Mouse (Mus musculus): ENCODE data around the gene Cabp2. TPM values are rescaled to one million over a fixed set of nuclear protein-coding genes. Genes with fewer than 3 reads are reported as not detected.

The Cabp2 gene
- polyA plus RNA-seq, 1 experiment, result not detected

GRCm38 (mm10) chr19:4087090-4087489 is 5.7 kb downstream of the Cabp2 start:
- H3K79me2 ChIP-seq (ENCODE audit: control insufficient read depth, insufficient read depth), result no peaks in the 10 kb centered on the region
- H3ac ChIP-seq (ENCODE audit: control insufficient read depth, insufficient read length, low read depth), result no peak overlapping the region
- no peaks in the 10 kb centered on the region for H3K36me3 ChIP-seq (ENCODE audit: control insufficient read depth, insufficient read depth)
- no peak overlapping the region for H3K4me3 ChIP-seq (ENCODE audit: insufficient read depth, poor library complexity, severe bottlenecking)
- H3K79me3 ChIP-seq (ENCODE audit: low read depth), result no peaks in the 10 kb centered on the region
- TF ChIP-seq CEBPB (IDR thresholded peaks at IDR 0.05; ENCODE audit: low read depth) (peak; percentile 89), MYOD1 (IDR thresholded peaks at IDR 0.05; ENCODE audit: control insufficient read depth, insufficient read length, low read depth) (no peak), USF1 (IDR thresholded peaks at IDR 0.05; ENCODE audit: low read depth) (no peak), FOSL1 (IDR thresholded peaks at IDR 0.05; ENCODE audit: insufficient read depth, low read length, poor library complexity, severe bottlenecking) (no peak), MYOG (IDR thresholded peaks at IDR 0.05; ENCODE audit: control insufficient read depth, extremely low read depth, insufficient read length) (no peak), CTCF (IDR thresholded peaks at IDR 0.05; ENCODE audit: control insufficient read depth, insufficient read depth, insufficient read length) (no peak), MAX (IDR thresholded peaks at IDR 0.05) (no peak)
- no peaks in the 10 kb centered on the region for H3K27me3 ChIP-seq (ENCODE audit: control insufficient read depth, insufficient read depth, insufficient read length)

DNA sequence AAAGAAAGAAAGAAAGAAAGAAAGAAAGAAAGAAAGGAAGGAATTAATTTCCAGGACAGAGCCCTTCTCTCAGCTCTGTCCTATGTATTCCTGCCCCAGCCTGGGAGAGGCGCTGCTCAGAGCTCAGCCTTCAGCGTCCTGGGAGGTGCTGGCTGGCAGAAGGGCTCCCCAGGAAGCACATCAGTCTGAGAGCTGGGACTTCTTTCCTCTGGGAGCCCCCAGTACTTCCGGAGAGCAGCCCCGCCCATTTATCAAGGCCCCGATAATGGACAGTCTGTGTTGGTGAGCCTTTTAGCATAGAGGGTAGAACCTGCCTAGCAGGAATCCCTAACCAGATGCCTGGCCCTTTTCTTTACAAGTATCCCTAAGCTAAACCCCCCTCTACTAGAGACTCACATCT is 6.8 kb downstream of the Cabp2 start:
- Histone ChIP-seq H3K79me2 (ENCODE audit: control insufficient read depth, insufficient read depth) (no peaks in the 10 kb centered on the region), H3K27me3 (ENCODE audit: control insufficient read depth, insufficient read depth, insufficient read length) (no peaks in the 10 kb centered on the region), H3ac (ENCODE audit: control insufficient read depth, insufficient read length, low read depth) (no peak overlapping the region), H3K36me3 (ENCODE audit: control insufficient read depth, insufficient read depth) (no peaks in the 10 kb centered on the region), H3K4me3 (ENCODE audit: insufficient read depth, poor library complexity, severe bottlenecking) (no peak overlapping the region), H3K79me3 (ENCODE audit: low read depth) (no peaks in the 10 kb centered on the region)
- TF ChIP-seq MAX (IDR thresholded peaks at IDR 0.05) (no peak), CTCF (IDR thresholded peaks at IDR 0.05; ENCODE audit: control insufficient read depth, insufficient read depth, insufficient read length) (no peak), USF1 (IDR thresholded peaks at IDR 0.05; ENCODE audit: low read depth) (no peak), MYOD1 (IDR thresholded peaks at IDR 0.05; ENCODE audit: control insufficient read depth, insufficient read length, low read depth) (no peak), CEBPB (IDR thresholded peaks at IDR 0.05; ENCODE audit: low read depth) (no peak), MYOG (IDR thresholded peaks at IDR 0.05; ENCODE audit: control insufficient read depth, extremely low read depth, insufficient read length) (no peak), FOSL1 (IDR thresholded peaks at IDR 0.05; ENCODE audit: insufficient read depth, low read length, poor library complexity, severe bottlenecking) (no peak)

DNA sequence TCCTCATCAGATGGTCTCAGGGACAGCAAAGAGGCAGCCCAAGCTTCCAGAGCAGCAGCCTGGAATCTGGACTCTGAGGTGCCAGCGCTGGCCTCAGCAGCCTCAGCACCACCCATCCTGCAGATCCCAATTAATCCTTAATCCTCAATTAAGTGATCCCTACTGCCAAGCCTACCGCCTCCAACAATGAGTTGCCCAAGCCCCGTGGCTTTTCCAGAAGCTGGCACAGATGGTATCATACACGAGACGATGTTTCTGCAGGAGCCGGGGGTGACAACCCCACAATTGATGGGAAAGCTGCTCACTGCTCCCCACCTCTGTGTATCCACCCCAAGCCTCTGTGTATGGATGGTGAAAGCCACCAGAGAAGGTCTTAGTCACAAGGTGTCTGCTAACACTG is 7.8 kb downstream of the Cabp2 start:
- no peaks in the 10 kb centered on the region for H3K79me2 ChIP-seq (ENCODE audit: control insufficient read depth, insufficient read depth)
- TF ChIP-seq MAX (IDR thresholded peaks at IDR 0.05) (no peak), MYOG (IDR thresholded peaks at IDR 0.05; ENCODE audit: control insufficient read depth, extremely low read depth, insufficient read length) (no peak), USF1 (IDR thresholded peaks at IDR 0.05; ENCODE audit: low read depth) (no peak), CEBPB (IDR thresholded peaks at IDR 0.05; ENCODE audit: low read depth) (no peak), FOSL1 (IDR thresholded peaks at IDR 0.05; ENCODE audit: insufficient read depth, low read length, poor library complexity, severe bottlenecking) (no peak), MYOD1 (IDR thresholded peaks at IDR 0.05; ENCODE audit: control insufficient read depth, insufficient read length, low read depth) (no peak), CTCF (IDR thresholded peaks at IDR 0.05; ENCODE audit: control insufficient read depth, insufficient read depth, insufficient read length) (no peak)
- H3K79me3 ChIP-seq (ENCODE audit: low read depth), result no peaks in the 10 kb centered on the region
- no peak overlapping the region for H3K4me3 ChIP-seq (ENCODE audit: insufficient read depth, poor library complexity, severe bottlenecking)
- H3K27me3 ChIP-seq (ENCODE audit: control insufficient read depth, insufficient read depth, insufficient read length), result no peaks in the 10 kb centered on the region
- H3K36me3 ChIP-seq (ENCODE audit: control insufficient read depth, insufficient read depth), result no peaks in the 10 kb centered on the region
- H3ac ChIP-seq (ENCODE audit: control insufficient read depth, insufficient read length, low read depth), result no peak overlapping the region

GRCm38 (mm10) chr19:4090446-4090845 is 9.1 kb downstream of the Cabp2 start:
- Histone ChIP-seq H3K79me3 (ENCODE audit: low read depth) (no peaks in the 10 kb centered on the region), H3K4me3 (ENCODE audit: insufficient read depth, poor library complexity, severe bottlenecking) (no peak overlapping the region), H3K79me2 (ENCODE audit: control insufficient read depth, insufficient read depth) (no peaks in the 10 kb centered on the region), H3ac (ENCODE audit: control insufficient read depth, insufficient read length, low read depth) (no peak overlapping the region), H3K36me3 (ENCODE audit: control insufficient read depth, insufficient read depth) (no peaks in the 10 kb centered on the region), H3K27me3 (ENCODE audit: control insufficient read depth, insufficient read depth, insufficient read length) (no peaks in the 10 kb centered on the region)
- TF ChIP-seq CTCF (IDR thresholded peaks at IDR 0.05; ENCODE audit: control insufficient read depth, insufficient read depth, insufficient read length) (no peak), MYOD1 (IDR thresholded peaks at IDR 0.05; ENCODE audit: control insufficient read depth, insufficient read length, low read depth) (peak; percentile 75), FOSL1 (IDR thresholded peaks at IDR 0.05; ENCODE audit: insufficient read depth, low read length, poor library complexity, severe bottlenecking) (peak; percentile 5), MYOG (IDR thresholded peaks at IDR 0.05; ENCODE audit: control insufficient read depth, extremely low read depth, insufficient read length) (no peak), USF1 (IDR thresholded peaks at IDR 0.05; ENCODE audit: low read depth) (no peak), MAX (IDR thresholded peaks at IDR 0.05) (peak; percentile 88), CEBPB (IDR thresholded peaks at IDR 0.05; ENCODE audit: low read depth) (no peak)

DNA sequence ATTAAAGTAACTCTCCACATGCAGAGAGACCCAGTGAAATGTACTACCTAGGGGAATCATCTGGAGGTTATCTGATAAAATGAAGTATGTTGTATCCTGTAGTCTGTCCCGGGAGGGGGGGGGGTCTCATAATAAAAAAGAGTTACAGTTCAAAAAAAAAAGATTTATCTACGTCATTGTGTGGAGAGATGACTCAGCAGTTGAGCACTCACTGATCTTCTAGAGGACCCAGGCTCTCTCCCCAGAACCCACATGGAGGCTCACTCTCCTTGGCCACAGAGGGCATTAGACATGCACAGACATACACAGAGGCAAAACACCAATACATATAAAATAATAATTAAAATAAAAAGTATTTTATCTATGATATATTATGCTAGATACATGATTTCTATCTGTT is 10.0 kb downstream of the Cabp2 start:
- Histone ChIP-seq H3K36me3 (ENCODE audit: control insufficient read depth, insufficient read depth) (no peaks in the 10 kb centered on the region), H3K4me3 (ENCODE audit: insufficient read depth, poor library complexity, severe bottlenecking) (no peak overlapping the region), H3K79me2 (ENCODE audit: control insufficient read depth, insufficient read depth) (no peaks in the 10 kb centered on the region), H3K27me3 (ENCODE audit: control insufficient read depth, insufficient read depth, insufficient read length) (no peaks in the 10 kb centered on the region), H3ac (ENCODE audit: control insufficient read depth, insufficient read length, low read depth) (no peak overlapping the region), H3K79me3 (ENCODE audit: low read depth) (no peaks in the 10 kb centered on the region)
- TF ChIP-seq MYOD1 (IDR thresholded peaks at IDR 0.05; ENCODE audit: control insufficient read depth, insufficient read length, low read depth) (no peak), USF1 (IDR thresholded peaks at IDR 0.05; ENCODE audit: low read depth) (no peak), FOSL1 (IDR thresholded peaks at IDR 0.05; ENCODE audit: insufficient read depth, low read length, poor library complexity, severe bottlenecking) (no peak)

GRCm38 (mm10) chr19:4092750-4093149 is 11.4 kb downstream of the Cabp2 start:
- no peak for TF ChIP-seq MYOG (IDR thresholded peaks at IDR 0.05; ENCODE audit: control insufficient read depth, extremely low read depth, insufficient read length)
- peak; percentile 30 for TF ChIP-seq FOSL1 (IDR thresholded peaks at IDR 0.05; ENCODE audit: insufficient read depth, low read length, poor library complexity, severe bottlenecking)
- peak; percentile 11 for TF ChIP-seq MAX (IDR thresholded peaks at IDR 0.05)
- no peak for TF ChIP-seq USF1 (IDR thresholded peaks at IDR 0.05; ENCODE audit: low read depth)
- peak; percentile 89 for TF ChIP-seq MYOD1 (IDR thresholded peaks at IDR 0.05; ENCODE audit: control insufficient read depth, insufficient read length, low read depth)
- no peak for TF ChIP-seq CTCF (IDR thresholded peaks at IDR 0.05; ENCODE audit: control insufficient read depth, insufficient read depth, insufficient read length)
- peak; percentile 97 for TF ChIP-seq CEBPB (IDR thresholded peaks at IDR 0.05; ENCODE audit: low read depth)
- Histone ChIP-seq H3K27me3 (ENCODE audit: control insufficient read depth, insufficient read depth, insufficient read length) (no peaks in the 10 kb centered on the region), H3K36me3 (ENCODE audit: control insufficient read depth, insufficient read depth) (no peaks in the 10 kb centered on the region), H3K79me2 (ENCODE audit: control insufficient read depth, insufficient read depth) (peaks cover 3% of the 10 kb centered on the region), H3K4me3 (ENCODE audit: insufficient read depth, poor library complexity, severe bottlenecking) (no peak overlapping the region), H3K79me3 (ENCODE audit: low read depth) (no peaks in the 10 kb centered on the region), H3ac (ENCODE audit: control insufficient read depth, insufficient read length, low read depth) (no peak overlapping the region)

Measured in C2C12 (cell line).